In the genomic region with DNA sequence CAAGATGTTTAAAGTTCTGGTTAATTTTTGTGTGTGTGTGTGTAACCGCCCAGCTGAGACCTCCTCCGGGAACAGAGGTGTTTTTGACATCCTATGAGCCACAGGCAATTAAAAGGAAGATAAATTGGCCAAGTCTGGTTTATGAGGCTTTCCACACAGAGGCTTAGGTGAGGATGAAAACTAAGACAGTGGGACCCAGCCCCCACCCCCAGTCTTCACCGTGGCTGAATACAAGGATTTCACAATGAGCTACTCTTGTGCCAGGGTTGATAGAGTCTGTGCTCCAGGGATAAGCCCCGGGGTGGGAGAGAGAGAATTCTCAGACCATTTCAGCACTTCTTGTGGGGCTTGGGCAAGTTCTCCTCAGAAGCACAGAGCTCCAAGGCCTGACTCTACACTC, we compare ENCODE assay signal across 25 mouse cellular contexts. TPM values are rescaled to one million over a fixed set of nuclear protein-coding genes. Genes with fewer than 3 reads are reported as not detected.
DNase-seq lines count a peak whose midpoint lies in the region; ATAC-seq and TF ChIP-seq lines count a peak whose summit lies in the region.
"Had no signal": no experiment of that assay in that cellular context is flagged by ENCODE, and none has a peak within 500 bp of the region (broad histone marks: within the 10 kb centered on the region; RNA-seq: fewer than 3 reads in every experiment).

No protein-coding gene starts in this region.

- no peak overlapping the region for H3K9ac ChIP-seq in heart, embryonic 13.5 days
- H3K9ac ChIP-seq in kidney, embryonic 15.5 days, result no peak overlapping the region
- no peak overlapping the region for H3K9ac ChIP-seq in midbrain, embryonic 13.5 days (replicated peaks)
- H3K9ac ChIP-seq: embryonic facial prominence, embryonic 12.5 days; forebrain, embryonic 12.5 days; hindbrain, embryonic 12.5 days; limb, embryonic 15.5 days; liver, embryonic 14.5 days; neural tube, embryonic 13.5 days had no signal

- TF ChIP-seq POLR2A in testis, adult 2 months (IDR thresholded peaks at IDR 0.05; ENCODE audit: control insufficient read depth, low read depth, low read length), result no peak

- ATAC-seq in heart, embryonic 13.5 days (ENCODE audit: extremely low read depth, insufficient number of reproducible peaks, low FRiP score, low TSS enrichment), result no peak
- ATAC-seq in kidney, embryonic 15.5 days (replicated peaks; ENCODE audit: low FRiP score), result 0 out of 2 replicates have a peak, but pooled peaks have one; percentile 33
- ATAC-seq in midbrain, embryonic 13.5 days, result no peak
- ATAC-seq: midbrain, embryonic 16.5 days had no signal

- no peak for DNase-seq in heart, postnatal 4 days
- DNase-seq in kidney, adult 11 months, result no peak
- no peak for DNase-seq in testis, postnatal 10 days (ENCODE audit: low spot score)
- DNase-seq: B cell, adult 2 months; cerebellum, adult 11 months; cerebellum, adult 9-11 months; gastrocnemius, postnatal 36 days; kidney, adult 18-20 months; kidney, postnatal 36 days; thymus, postnatal 25 days had no signal

- peaks cover 42% of the 10 kb centered on the region for H3K4me1 ChIP-seq in heart, embryonic 13.5 days
- H3K4me1 ChIP-seq in kidney, embryonic 15.5 days, result peaks cover 14% of the 10 kb centered on the region
- no peaks in the 10 kb centered on the region; the same call in 1 of the 2 replicates for H3K4me1 ChIP-seq in testis, adult 2 months (ENCODE audit: control insufficient read depth, insufficient read depth, low read length)
- H3K4me1 ChIP-seq in midbrain, embryonic 13.5 days (replicated peaks), result peaks cover 5% of the 10 kb centered on the region; the same call in 1 of the 2 replicates
- H3K4me1 ChIP-seq: limb, embryonic 15.5 days had no signal

- H3K27me3 ChIP-seq in heart, embryonic 13.5 days (replicated peaks), result no peaks in the 10 kb centered on the region
- H3K27me3 ChIP-seq in kidney, embryonic 15.5 days, result no peaks in the 10 kb centered on the region
- no peaks in the 10 kb centered on the region for H3K27me3 ChIP-seq in testis, adult 2 months (ENCODE audit: control insufficient read depth, insufficient read depth, low read length)
- no peaks in the 10 kb centered on the region for H3K27me3 ChIP-seq in midbrain, embryonic 13.5 days
- H3K27me3 ChIP-seq: CH12.LX; embryonic facial prominence, embryonic 12.5 days; forebrain, embryonic 12.5 days; hindbrain, embryonic 12.5 days; limb, embryonic 15.5 days; neural tube, embryonic 13.5 days had no signal

- peaks cover 3% of the 10 kb centered on the region; the same call in 1 of the 2 replicates for H3K36me3 ChIP-seq in heart, embryonic 13.5 days
- H3K36me3 ChIP-seq in kidney, embryonic 15.5 days, result no peaks in the 10 kb centered on the region
- no peaks in the 10 kb centered on the region for H3K36me3 ChIP-seq in testis, adult 2 months (ENCODE audit: control insufficient read depth, insufficient read depth, low read length)
- H3K36me3 ChIP-seq in midbrain, embryonic 13.5 days, result no peaks in the 10 kb centered on the region
- H3K36me3 ChIP-seq: embryonic facial prominence, embryonic 12.5 days; forebrain, embryonic 12.5 days; G1E; hindbrain, embryonic 12.5 days; neural tube, embryonic 13.5 days had no signal

- no peaks in the 10 kb centered on the region for H3K9me3 ChIP-seq in heart, embryonic 13.5 days
- no peaks in the 10 kb centered on the region for H3K9me3 ChIP-seq in kidney, embryonic 15.5 days (replicated peaks)
- H3K9me3 ChIP-seq in midbrain, embryonic 13.5 days, result no peaks in the 10 kb centered on the region
- H3K9me3 ChIP-seq: embryonic facial prominence, embryonic 12.5 days; forebrain, embryonic 12.5 days; hindbrain, embryonic 12.5 days; limb, embryonic 15.5 days; neural tube, embryonic 13.5 days had no signal

- H3K4me3 ChIP-seq in heart, embryonic 13.5 days, result no peak overlapping the region
- no peak overlapping the region for H3K4me3 ChIP-seq in kidney, embryonic 15.5 days (replicated peaks)
- H3K4me3 ChIP-seq in testis, adult 2 months (ENCODE audit: control insufficient read depth, low read depth, low read length), result peak overlapping the region; percentile 64
- no peak overlapping the region for H3K4me3 ChIP-seq in midbrain, embryonic 13.5 days (replicated peaks)
- H3K4me3 ChIP-seq: embryonic facial prominence, embryonic 12.5 days; erythroblast, embryonic 14.5 days; forebrain, embryonic 12.5 days; hindbrain, embryonic 12.5 days; limb, embryonic 15.5 days; myocyte; neural tube, embryonic 13.5 days had no signal

- no peak for TF ChIP-seq CTCF in testis, adult 2 months (IDR thresholded peaks at IDR 0.05; ENCODE audit: control insufficient read depth, insufficient read depth, insufficient replicate concordance, low read depth, low read length)

- no peak overlapping the region for H3K4me2 ChIP-seq in heart, embryonic 13.5 days
- H3K4me2 ChIP-seq in kidney, embryonic 15.5 days, result no peak overlapping the region
- H3K4me2 ChIP-seq in midbrain, embryonic 13.5 days (replicated peaks), result no peak overlapping the region
- H3K4me2 ChIP-seq: embryonic facial prominence, embryonic 12.5 days; forebrain, embryonic 12.5 days; hindbrain, embryonic 12.5 days; limb, embryonic 15.5 days; neural tube, embryonic 13.5 days had no signal

- H3K27ac ChIP-seq in heart, embryonic 13.5 days (replicated peaks), result peak overlapping the region; percentile 58
- no peak overlapping the region for H3K27ac ChIP-seq in kidney, embryonic 15.5 days
- H3K27ac ChIP-seq in testis, adult 2 months (ENCODE audit: control insufficient read depth, insufficient read depth, low read depth, low read length), result no peak overlapping the region
- H3K27ac ChIP-seq in midbrain, embryonic 13.5 days, result no peak overlapping the region
- H3K27ac ChIP-seq: embryonic facial prominence, embryonic 12.5 days; forebrain, embryonic 12.5 days; hindbrain, embryonic 12.5 days; limb, embryonic 15.5 days; liver, embryonic 14.5 days; neural tube, embryonic 13.5 days had no signal

- WGBS in heart, embryonic 13.5 days, result 25% methylated on average over 4 of the region's 4 CpGs
- 36% methylated on average over 4 of the region's 4 CpGs for WGBS in kidney, embryonic 15.5 days
- 68% methylated on average over 4 of the region's 4 CpGs for WGBS in midbrain, embryonic 13.5 days

RNA-seq across cellular contexts. Expression of a gene that starts 33.6 kb away (rescaled TPM):
- 41.3 and 43.1 TPM in 2 replicates for polyA plus RNA-seq in heart, embryonic 13.5 days (2015; fragmentation: Nextera tagmentation; extraction: Ambion mirVana)
- 100 to 1,000 TPM; 160 TPM for total RNA-seq in heart, postnatal 4 days (2021)
- 22.8 and 27.8 TPM in 2 replicates for polyA plus RNA-seq in kidney, embryonic 15.5 days (2015; fragmentation: Nextera tagmentation; extraction: Ambion mirVana)
- 18.1 and 21.0 TPM in 2 replicates for polyA plus RNA-seq in testis, adult 2 months (2012; rRNA removed)
- 12.1 and 12.3 TPM in 2 replicates for polyA plus RNA-seq in midbrain, embryonic 13.5 days (2015; fragmentation: Nextera tagmentation; extraction: Ambion mirVana)
- polyA plus RNA-seq: G1E had no signal
